ENCODE assay signal across 21 mouse cellular contexts in the genomic region with DNA sequence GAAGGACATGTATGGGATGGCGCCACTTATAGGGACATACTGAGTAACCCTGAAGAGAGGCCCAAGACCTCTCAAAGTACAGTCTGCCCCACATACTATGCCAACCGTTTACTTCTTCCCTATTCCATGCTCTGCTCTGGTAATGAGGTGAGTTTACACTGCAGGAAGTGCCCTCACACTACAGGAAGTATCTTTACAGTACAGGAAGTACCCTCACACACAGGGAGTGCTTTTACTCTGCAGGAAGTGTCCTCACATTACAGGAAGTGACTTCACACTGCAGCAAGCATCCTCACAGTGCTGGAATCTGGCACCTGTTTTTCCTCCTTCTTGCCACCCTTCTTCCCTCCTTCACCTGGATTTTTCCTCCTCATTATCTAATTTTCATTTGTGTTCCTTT.
"Had no signal": no experiment of that assay in that cellular context is flagged by ENCODE, and none has a peak within 500 bp of the region (broad histone marks: within the 10 kb centered on the region; RNA-seq: fewer than 3 reads in every experiment).

No protein-coding gene starts in this region.

- H3K4me3 ChIP-seq: intestine, embryonic 15.5 days; limb, embryonic 13.5 days; liver, embryonic 12.5 days; liver, embryonic 15.5 days; lung, embryonic 15.5 days had no signal

- H3K27me3 ChIP-seq: intestine, embryonic 15.5 days; limb, embryonic 13.5 days; liver, embryonic 12.5 days; liver, embryonic 15.5 days; lung, embryonic 15.5 days had no signal

- DNase-seq: kidney, adult 11 months; kidney, adult 8-10 months; kidney, postnatal 14 days; kidney, postnatal 4 days; left cerebral cortex, postnatal 4 days; liver; lung, adult 18-20 months; lung, postnatal 10 days; midbrain, embryonic 14.5 days; retina, postnatal 1 day; right cerebral cortex, postnatal 25 days; spleen, adult 18-20 months; thymus, postnatal 25 days had no signal

- H3K36me3 ChIP-seq: intestine, embryonic 15.5 days; limb, embryonic 13.5 days; liver, embryonic 12.5 days; liver, embryonic 15.5 days; lung, embryonic 15.5 days had no signal

- H3K9ac ChIP-seq: intestine, embryonic 15.5 days; limb, embryonic 13.5 days; liver, embryonic 12.5 days; liver, embryonic 15.5 days; lung, embryonic 15.5 days had no signal

- H3K9me3 ChIP-seq: intestine, embryonic 15.5 days; limb, embryonic 13.5 days; liver, embryonic 12.5 days; liver, embryonic 15.5 days; lung, embryonic 15.5 days had no signal

- H3K4me1 ChIP-seq: intestine, embryonic 15.5 days; liver, embryonic 12.5 days; liver, embryonic 15.5 days; lung, embryonic 15.5 days had no signal

- H3K4me2 ChIP-seq: intestine, embryonic 15.5 days; limb, embryonic 13.5 days; liver, embryonic 12.5 days; liver, embryonic 15.5 days; lung, embryonic 15.5 days; midbrain, embryonic 11.5 days had no signal

- H3K27ac ChIP-seq: intestine, embryonic 15.5 days; limb, embryonic 13.5 days; liver, embryonic 12.5 days; liver, embryonic 15.5 days; lung, embryonic 15.5 days; macrophage; stomach, postnatal 0 days had no signal

- ATAC-seq: intestine, embryonic 15.5 days; liver, embryonic 12.5 days had no signal
